Mouse (Mus musculus) spleen, adult 2 months (tissue): ENCODE results near the gene Fnbp1.

Experiments used
- CTCF ChIP-seq: fragments of 200-500 bp; IDR thresholded peaks from 2 replicates; pipeline ENCODE4 v1.5.1; 2011; ENCODE audit warnings: mild to moderate bottlenecking, inconsistent platforms; ENCODE audit not compliant: insufficient read depth, insufficient read length, insufficient replicate concordance; ENCODE audit errors: extremely low read depth
- POLR2A ChIP-seq: fragments of 200-500 bp; IDR thresholded peaks from 2 replicates; pipeline ENCODE4 v1.6.1; 2011; ENCODE audit warnings: low read depth, low read length, inconsistent platforms

- no peak for TF ChIP-seq CTCF
- no peak for TF ChIP-seq POLR2A
Measured at GRCm38 (mm10) chr2:31007208-31007607, 134.6 kb downstream of the Fnbp1 start.
